Mouse (Mus musculus): ENCODE results near the gene Srpk1.

Gene Srpk1

DNA sequence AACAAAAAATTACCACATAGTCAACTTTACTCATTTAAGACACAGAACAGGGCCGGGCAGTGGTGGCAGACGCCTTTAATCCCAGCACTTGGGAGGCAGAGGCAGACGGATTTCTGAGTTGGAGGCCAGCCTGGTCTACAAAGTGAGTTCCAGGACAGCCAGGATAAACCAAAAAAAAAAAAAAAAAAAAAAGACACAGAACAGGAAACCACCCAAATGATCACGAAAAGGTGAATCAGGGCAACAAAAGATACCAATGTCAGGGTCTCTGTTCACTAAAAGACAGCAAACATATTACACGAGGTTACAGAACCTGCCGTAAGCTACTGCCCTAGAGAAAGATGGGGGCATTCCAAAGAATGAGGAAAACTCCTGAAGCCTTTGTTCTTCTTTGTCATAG is 9.4 kb downstream of the Srpk1 start:
- DNase-seq (ENCODE audit: low read depth, low spot score), result no peak

DNA sequence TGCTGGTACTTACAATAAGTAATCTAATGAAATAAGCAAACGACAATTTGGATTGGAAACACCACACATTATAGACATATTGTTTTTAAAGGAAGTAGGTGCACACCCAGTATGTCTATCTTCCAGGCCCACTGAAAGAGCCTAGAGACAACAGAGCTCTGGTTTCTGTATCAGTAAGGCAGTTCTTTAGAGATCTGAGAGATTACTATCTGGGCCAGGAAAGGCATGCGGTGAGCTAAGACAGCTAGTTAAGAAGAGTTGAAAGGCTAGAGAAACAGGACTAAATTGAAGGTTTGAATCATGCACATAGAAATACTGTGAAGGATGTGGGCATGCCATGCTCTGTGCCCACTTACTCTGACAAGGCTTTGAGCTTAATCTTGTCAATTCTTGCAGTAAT is 9.9 kb downstream of the Srpk1 start:
- DNase-seq (ENCODE audit: low read depth, low spot score), result no peak

DNA sequence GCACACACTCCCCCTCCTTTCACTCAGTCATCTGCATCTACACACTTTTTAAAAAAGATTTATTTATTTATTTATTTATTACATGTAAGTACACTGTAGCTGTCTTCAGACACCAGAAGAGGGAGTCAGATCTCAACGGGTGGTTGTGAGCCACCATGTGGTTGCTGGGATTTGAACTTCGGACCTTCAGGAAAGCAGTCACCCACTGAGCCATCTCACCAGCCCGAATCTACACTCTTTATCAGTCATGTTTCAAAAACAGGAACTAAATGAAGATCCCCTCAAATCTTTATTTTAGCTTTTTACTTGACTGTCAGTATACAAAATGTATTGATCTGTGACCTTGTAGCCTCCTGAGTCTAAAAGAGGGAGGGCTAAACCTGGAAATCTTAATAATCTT is 13.0 kb downstream of the Srpk1 start:
- DNase-seq (ENCODE audit: low read depth, low spot score), result no peak

DNA sequence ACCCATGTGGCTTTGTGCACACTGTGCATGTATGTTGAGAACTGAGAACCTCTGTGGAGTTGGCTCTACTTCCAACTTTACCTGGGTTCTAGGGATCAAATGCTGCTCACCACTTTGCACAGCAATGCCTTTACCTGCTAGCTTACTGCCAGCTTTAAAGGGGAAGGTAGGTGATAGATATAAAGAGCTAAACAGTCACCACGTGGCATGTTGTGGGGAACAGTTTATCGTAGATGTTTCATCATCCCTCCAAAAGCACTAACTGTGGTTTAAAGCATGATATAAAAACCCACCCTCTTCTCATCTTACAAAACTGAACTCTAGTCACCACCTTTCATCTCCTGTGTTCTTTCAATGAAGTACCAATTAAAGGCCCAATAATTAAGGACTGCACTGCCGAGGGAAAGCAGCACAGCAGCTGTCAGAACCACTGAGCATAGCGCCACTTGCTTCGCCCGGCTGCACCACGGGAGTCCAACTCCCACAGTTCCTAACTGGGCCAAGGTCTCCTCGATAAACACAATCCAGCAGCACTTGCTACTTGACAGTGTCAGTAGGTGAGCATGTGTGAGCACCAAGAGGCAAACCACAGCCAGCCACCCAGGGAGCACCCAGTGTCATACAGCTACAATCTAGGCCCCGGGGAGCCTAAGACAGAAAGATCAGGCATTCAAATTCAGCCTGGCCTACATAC is 20.8 kb downstream of the Srpk1 start:
- no peak for DNase-seq (ENCODE audit: low read depth, low spot score)

DNA sequence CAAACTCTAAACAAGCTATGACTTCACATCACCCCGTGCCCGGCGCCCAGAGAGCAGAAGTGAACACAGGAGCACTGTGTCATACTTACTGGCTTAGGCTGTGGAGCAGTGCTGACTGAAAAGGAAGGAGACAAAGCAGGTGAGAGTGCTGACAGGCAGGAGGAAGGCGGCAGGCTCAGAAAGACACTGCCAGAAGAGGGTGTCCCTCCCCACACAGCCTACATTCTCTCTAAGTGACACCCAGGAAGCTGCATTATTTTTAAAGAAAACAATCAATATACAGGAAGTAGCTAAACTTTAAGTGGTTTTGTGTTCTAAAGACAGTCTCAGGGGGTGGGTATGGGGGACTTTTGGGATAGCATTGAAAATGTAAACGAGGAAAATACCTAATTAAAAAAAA is 21.7 kb downstream of the Srpk1 start:
- no peak for DNase-seq (ENCODE audit: low read depth, low spot score)

DNA sequence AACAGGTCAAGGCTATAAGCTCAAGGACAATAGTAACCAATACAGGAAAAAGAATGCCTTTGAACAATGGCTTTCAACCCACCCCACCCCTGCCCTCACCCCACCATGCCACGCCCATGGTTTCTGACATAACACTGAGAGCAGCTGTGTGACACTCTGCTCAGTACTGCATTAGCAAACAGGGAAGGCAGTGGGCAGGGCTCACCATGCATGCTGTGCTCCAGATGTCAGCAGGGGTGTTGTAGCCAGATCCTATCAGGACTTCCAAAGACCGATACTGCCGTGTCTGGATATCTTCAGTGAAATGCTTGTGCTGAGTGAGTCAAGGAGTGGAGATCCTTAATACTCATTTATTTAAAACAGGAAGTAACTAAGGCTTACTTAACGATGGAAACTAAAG is 28.5 kb downstream of the Srpk1 start:
- no peak for DNase-seq (ENCODE audit: low read depth, low spot score)

DNA sequence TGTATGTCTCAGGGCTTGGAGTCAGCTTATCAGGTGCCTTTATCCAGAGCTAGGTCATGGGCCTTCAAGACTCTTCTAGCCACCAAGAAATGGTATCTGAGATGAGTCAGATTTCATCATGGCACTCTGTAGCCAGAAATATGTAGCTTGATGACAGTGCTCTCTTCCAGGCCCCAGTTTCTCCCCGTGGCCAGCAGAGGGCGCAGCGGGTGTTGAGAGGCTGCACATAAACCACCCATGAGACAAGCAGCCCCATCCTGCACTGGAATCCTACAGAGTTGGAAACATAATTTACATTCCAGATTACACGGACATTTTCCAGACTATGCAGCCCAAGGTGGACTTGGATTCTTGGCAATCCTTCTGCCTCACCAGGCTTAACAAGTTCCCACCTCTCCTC is 29.5 kb downstream of the Srpk1 start:
- peak; percentile 58 for DNase-seq (ENCODE audit: low read depth, low spot score)

DNA sequence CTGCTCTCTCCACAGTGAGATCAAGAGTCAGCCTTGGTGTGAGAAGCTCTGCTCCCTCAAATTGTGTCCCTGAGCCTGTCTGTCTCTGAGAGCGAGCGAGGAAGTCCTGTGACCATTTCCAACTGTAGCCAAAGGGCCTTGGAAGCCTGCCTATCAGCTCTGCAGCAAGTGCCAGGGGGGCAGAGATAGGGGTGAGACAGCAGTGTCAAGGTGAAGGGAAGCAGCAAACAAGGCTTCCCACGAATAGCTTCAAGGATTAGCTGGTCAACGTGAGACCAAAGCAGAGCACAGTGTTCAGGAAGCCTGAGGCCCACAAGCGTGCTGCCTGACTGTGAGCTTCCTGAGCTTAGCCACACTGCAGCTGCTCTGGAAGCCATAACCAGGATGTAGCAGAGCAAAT is 31.0 kb downstream of the Srpk1 start:
- DNase-seq (ENCODE audit: low read depth, low spot score), result no peak

DNA sequence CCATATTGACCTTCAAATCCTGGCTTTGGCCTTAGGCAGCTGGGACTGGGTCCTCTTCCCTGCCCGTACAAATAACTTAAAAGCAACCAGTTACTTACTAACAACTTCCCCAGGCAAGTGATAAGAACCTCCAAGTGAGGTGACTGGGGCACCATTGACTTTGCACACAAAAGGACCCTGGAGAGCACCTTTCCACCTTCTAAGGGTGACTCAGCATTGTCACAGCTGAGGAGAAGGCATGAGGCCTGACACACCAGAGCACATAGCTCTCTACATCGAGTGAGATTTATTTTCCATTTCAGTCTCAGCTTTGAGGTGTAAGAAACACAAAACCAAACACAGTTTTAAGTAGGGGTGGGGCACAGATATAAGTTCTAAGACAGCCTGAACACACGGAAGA is 31.9 kb downstream of the Srpk1 start:
- no peak for DNase-seq (ENCODE audit: low read depth, low spot score)

DNA sequence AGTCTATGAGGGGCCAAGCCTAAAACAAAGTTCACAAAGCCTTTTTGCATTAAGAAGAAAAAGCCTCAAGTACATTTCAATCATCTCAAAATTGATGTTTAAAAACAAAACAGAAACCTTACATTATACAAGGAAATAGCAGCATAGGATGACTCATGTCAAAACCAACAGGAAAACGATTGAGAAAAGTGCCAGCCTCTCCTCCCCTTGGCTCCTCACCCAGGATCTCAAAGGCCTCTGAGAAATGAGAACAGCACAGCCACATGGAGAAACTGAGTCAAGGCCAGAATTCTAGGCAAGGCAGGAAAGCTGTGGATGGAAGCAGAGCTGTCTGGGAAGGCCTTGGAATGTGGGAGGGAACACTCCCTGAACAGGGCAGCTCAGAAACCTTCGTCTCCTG is 33.9 kb downstream of the Srpk1 start:
- no peak for DNase-seq (ENCODE audit: low read depth, low spot score)

DNA sequence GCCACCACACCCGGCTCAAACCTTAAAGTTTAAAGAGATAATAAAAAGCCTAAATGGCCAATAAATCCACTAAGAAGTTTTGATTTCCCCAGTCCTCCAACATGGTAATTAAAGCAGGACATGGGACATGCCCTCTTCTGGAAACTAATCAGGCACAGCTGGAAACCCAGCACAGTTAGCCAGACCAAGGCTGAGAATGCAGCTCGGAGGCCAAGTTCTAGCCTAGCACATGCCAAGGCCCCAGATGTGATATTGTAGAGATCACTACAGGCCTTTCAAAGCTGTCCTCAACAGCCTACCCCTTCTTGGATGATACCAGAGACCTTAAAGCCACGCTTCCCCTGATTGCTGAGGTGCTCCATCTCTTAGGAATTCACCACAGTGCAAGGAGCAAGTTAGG is 36.0 kb downstream of the Srpk1 start:
- DNase-seq (ENCODE audit: low read depth, low spot score), result no peak

DNA sequence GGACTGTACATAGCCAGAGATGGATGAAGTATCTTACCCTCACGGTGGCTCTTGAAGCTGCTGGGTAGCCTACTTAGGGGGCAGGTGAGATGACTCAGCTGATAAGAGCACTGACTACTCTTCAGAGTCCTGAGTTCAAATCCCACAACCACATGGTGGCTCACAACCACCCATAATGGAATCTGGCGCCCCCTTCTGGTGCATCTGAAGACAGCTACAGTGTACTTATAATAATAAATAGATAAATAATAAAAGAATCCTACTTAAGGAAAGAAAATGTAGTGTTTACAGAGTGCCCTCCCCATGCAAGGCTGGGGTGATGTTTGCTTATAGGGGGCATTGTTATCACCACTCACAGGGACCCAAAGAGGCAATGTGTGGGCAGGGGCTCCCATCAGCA is 41.5 kb downstream of the Srpk1 start:
- DNase-seq (ENCODE audit: low read depth, low spot score), result no peak

DNA sequence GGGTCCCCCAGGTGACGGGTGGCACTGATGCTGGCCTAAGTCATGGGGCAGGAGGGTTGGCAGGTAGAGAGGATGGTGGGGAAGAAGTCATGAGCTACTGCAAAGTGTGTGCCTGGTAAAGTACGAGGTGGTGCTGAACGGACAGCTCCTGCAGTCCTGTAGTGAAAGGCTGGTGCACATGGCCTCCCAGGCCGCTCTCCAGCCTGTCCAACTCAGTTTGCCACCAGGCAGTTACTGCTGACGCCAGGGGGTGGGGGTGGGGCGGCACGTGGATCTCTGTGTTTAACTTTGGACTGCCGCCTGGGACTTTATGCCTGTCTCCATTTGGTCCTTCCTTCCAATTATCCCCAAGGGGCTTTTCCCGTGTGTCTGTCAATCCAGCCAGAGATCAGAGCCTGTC is 42.1 kb downstream of the Srpk1 start:
- DNase-seq (ENCODE audit: low read depth, low spot score), result peak; percentile 91

DNA sequence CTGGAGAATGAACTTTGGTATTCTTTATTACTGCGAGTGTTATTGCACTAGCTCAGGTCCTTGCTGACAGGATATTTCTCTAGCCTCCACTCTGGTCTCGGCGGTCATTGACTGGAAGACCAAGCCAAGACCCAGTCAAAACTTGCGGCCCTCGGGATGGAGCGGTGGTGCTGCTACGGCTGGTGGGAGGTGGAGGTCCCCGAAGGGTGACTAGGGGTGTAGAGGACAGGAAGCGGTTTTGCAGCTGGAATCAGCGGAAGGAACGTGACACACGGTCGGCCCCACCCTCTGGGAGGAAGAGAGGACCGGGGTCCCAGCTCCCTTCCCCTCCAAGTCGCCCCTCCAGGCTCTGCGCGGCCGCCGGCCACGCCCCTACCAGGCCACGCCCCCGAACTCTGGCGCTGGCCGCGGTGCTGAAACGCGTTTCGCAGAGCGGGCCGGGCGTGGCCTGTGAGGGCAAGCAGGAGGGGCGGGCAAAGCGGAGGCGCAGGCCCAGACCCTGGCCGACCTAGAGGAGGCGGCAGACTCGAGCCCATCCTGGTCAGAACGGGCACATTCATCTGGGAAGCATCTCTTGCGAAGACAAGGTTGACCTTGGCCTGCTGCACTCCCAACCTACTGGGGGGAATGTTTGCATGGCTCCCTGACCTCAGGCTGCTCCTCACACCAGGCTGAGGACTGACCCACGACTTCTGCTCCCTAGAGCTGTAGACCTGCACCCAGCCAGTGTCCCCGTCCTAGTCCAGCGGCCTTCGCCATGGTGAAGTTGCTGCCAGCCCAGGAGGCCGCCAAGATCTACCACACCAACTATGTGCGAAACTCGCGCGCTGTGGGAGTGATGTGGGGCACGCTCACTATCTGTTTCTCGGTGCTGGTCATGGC is 47.0 kb downstream of the Srpk1 start, which contains the start of gene Lhfpl5:
TSS of gene Lhfpl5 (plus strand) at position 398 of the 882 bp plus-strand sequence.
- DNase-seq (ENCODE audit: low read depth, low spot score), result peak; percentile 75

DNA sequence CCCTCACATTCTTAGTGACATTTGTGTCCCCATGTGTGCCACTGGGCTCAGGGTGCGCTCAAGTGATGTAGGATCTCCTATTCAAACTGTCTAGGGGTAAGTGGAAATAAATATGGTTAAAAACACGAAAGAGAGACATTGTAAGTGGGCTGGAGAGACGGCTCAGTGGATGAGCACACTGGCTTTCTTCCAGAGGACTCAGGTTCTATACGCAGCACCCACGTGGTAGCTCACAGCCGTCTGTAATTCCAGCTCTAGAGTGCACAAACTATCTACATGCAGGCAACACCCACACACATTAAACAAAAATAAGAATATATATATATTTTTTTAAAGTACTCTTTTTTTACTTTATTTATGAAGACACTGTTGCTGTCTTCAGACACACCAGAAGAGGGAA is 49.6 kb downstream of the Srpk1 start:
- no peak for DNase-seq (ENCODE audit: low read depth, low spot score)

DNA sequence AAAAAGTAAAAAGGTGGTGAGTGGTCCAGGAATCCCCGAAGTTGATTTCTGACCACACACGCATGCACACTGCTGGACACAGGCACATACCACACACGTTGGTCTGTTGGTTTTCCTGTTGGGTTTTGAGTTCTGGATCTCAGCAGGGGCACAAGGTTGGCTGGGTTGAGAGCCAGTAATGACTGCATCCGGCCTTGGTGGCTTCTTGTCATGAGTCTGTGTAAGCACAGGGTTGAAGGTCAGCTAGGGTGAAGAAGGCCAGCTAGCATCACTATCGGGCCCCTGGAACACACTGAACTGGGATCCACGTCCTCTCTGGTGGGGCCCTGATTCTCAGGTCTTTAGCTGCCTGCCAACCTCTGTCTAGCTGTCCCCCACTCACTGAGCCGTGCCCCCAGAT is 50.0 kb downstream of the Srpk1 start:
- no peak for DNase-seq (ENCODE audit: low read depth, low spot score)

DNA sequence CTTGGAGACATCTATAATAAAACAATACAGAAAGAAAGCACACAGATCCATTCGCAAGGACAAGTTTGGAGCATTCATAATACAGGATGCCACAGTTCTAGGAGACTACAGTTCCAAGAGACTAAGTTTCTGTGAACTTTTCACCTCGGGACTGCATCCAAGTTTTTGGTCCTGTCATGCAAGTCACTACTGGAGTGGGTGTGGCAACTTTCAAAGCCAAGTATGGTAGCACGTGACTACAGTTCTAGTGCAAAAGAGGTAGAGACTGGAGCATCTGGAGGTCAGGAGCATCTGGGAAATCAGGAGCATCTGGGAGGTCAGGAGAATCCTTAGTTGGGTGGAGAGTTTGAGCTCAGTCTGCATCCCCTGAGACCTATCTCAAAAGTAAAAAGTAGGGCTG is 50.6 kb downstream of the Srpk1 start:
- DNase-seq (ENCODE audit: low read depth, low spot score), result no peak

DNA sequence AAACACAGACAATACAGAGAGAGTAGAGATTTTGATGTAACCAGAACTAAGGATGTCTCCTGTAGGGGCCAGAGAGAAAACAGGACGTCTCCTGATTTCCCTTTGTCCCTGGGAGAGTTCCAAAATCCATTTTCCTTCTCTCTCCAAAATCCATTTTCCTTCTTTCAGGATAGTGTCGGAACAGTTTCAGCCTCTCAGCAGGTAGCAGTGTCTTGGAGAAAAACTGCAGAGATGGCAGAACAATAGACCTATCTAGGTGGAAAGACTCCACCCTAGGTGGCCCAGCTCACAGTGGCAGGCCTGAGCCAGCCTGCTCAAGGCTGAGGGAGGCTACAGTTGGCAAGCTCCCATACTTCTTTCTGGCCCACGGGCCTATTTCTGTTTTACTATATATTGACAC is 55.0 kb downstream of the Srpk1 start:
- DNase-seq (ENCODE audit: low read depth, low spot score), result no peak

DNA sequence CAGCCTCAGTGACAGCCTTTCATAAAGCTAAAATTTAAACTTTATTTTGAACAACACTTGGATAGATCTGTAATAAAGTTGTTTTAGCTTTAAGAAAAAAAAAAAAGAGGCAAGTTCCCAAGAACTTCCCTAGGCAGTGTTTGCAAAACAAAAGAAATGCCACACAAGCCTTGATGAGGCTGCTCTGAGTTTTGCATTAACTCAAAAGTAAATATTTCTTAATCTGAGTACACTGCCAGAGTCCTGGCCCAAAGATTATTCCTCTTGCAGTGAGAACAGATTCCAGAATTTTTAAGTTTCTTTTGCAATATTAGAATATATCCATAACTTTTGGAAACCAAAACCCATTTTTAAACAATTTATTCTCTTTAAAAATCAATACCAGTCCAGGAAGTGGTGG is 57.3 kb downstream of the Srpk1 start:
- no peak for DNase-seq (ENCODE audit: low read depth, low spot score)

DNA sequence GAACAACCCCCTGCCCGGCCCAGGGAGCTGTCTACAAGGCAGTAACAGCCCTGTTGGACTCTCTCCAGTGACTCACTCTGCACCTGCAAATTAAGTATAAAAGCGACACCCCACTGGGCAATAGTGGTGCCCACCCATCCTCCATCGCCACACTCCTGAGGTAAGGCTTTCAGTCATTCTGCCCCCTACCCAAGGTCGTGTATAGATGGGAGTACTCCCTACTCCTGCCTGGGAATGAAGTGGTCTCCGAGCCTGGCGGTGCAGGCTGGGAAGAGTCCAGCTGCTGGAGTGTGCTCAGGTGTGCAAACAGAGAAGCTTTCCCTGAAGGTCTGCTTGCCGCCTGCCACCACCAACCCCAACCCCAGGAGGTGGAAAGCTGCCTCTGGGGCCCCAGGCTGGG is 60.9 kb downstream of the Srpk1 start:
- DNase-seq (ENCODE audit: low read depth, low spot score), result no peak

DNA sequence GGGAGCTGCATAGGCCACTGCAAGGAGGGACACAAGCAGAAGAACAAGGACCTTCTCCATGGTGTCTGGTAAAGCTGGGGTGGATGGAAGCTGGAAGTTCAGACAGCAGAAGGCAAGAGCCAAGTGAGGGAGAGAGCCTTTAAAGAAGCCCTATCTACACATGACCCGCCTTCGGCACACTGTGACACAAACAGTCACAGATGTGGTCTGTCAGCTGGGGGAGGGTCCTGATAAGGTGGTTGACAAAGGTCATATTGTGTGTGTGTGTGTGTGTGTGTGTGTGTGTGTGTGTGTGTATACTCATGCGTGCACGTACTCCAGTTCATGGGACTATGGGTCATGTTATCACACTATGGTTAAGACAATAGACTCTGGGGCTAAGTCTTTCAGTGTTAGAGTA is 61.9 kb downstream of the Srpk1 start, which contains the start of gene Clps:
TSS of gene Clps (minus strand) at position 169 of the 400 bp plus-strand sequence.
- DNase-seq (ENCODE audit: low read depth, low spot score), result no peak

DNA sequence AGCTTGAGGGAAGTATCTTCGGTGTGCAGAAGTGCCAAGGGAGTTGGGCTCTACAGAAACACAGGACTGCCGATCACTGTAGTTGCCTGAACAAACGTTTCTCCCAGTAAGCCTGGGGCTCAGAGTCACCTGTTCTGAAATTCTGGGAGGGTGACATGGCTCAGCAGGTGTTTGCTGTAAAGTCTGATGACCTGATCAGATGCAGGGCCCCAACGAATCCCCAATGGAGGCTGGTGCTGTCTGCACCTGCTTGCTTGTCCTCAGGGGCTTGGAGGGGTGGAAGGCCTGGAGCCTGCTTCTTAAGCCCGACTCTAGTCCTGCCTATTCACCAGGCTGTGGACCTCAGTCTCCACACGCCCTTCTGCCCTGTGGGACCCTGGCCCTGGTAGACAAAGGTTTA is 64.7 kb downstream of the Srpk1 start:
- no peak for DNase-seq (ENCODE audit: low read depth, low spot score)

All from forelimb bud, embryonic 11.5 days (tissue).